Mouse (Mus musculus): Measurements from ENCODE around the gene Olfr1441.
A peak's percentile ranks its signal among the peaks of the same experiment; 100 is the strongest.

The Olfr1441 gene

DNA sequence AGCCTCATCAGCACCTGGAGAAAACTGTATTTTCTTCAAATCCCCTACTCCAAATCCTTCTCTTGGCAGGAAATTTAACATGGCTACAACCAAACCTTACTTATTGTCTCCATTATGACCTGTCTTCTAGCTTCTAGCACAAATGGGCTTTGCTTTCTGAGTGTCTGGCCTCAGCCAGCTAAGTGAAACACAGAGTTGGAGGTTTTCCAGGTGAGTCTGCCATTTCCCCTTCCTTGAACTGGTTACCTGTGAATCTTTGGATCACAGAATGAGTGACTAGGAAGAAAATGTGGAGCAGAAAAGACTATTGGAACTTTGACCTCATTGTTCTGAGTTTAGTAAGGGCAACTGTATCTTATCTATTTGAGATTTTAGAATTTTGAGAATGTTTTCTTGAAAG is at the start of gene Olfr1441:
Gene Olfr1441 (plus strand): TSS at position 73 of the 400 bp plus-strand sequence.
- no peak for DNase-seq

DNA sequence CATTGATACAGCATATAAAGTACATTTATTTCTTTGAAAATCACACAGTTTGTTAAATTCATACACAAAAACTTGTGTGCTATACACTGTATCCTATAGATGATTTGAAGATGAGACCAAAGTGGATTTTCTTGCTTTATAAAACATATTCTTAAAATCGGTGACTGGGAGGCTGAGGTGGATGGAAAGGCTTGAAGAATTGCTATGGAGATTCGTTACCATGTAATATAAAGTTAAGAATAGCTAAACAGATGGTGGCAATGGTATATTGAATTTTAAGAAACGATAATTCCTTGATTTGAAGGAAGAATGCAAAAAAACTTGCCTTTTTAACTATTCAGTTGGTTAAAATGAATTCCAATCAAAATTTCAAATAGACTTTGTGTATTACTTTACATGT is 44.2 kb upstream of the Olfr1441 start:
- DNase-seq = no peak

DNA sequence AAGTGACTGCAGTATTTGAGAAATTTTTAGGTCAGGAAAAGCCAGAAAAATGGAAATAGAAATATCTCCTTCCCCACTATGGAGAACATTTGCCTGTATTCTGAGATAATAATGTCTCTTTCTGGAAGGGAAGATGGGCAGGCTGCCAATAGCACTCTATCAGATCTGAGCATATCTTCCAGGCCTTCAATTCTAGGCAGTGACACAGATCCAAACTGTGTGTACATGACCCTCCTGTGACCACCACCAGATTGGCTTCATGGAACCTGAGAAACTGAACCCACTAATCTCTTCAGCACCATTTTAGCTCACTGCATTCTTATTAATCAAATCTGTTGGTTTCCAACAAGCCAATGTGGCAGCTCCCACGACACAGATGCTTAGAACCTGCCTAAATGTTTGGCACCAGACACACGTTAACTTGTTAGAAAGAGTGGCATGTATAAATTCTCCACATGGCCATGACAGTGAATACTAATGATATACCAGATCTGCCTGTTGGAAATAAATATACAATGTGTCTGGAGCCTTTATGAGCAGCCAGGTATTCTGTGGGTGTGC is 42.7 kb upstream of the Olfr1441 start:
- DNase-seq = peak; percentile 5

DNA sequence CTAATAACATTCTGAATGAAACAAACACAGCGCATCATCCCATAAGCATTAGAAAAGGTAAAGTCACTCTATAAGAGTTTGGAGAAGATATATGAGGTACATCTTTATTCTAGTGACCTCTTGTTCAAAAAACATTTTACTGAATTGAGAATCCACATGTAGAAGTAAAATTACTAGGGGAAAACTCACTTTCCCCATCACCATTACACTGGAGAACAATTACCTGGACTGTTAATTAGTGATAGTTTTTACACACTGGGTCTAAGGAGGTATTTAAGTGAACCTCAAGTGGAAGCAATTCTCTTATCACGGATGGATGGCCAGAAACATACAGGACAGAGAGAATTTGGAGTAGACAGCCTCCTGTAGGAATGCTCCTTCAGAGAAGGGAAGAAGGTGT is 30.3 kb upstream of the Olfr1441 start, which contains the start of gene Olfr1440:
Gene Olfr1440 (plus strand): TSS at position 301 of the 400 bp plus-strand sequence.
- DNase-seq = no peak

- no peak for DNase-seq
Measured at GRCm38 (mm10) chr19:12413737-12414136, 3.5 kb upstream of the Olfr1441 start.

DNA sequence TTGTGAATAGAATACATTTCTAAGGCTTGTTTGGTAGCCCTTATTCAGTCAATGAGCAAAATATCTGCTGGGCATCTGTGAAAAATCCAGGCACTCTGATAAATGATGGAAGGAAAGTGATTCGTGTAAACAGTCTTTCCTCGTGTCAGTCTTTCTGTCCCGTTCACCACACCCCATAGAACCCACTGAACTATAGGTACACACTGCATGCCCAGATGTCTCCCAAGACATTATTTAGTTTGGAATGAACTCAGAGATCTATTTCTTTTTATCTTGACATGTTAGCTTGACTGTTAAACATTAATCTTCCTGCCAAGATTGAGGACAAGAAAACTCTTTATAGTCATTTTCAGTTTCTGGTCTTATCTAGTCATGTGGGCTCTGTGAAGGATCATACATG is 1.1 kb downstream of the Olfr1441 start:
- no peak for DNase-seq

DNA sequence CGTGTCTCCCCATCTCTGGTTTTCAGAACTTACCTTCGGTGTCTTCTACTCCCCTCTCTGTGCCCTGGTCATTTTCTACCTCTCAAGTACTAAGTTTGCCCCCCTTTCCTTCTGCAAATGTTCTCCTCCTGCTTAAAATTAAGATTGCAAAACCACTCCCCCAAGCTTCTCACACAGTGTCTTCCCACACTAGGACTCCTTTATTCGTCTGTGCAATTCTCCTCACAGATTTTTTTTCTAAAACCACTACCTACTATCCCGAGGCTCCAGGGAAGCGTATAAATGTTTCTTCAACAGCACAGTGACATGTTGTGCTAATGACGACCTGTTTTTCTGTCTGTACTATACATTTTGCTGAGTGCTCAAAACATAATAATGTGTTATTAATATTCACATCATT is 3.3 kb downstream of the Olfr1441 start:
- no peak for DNase-seq

DNA sequence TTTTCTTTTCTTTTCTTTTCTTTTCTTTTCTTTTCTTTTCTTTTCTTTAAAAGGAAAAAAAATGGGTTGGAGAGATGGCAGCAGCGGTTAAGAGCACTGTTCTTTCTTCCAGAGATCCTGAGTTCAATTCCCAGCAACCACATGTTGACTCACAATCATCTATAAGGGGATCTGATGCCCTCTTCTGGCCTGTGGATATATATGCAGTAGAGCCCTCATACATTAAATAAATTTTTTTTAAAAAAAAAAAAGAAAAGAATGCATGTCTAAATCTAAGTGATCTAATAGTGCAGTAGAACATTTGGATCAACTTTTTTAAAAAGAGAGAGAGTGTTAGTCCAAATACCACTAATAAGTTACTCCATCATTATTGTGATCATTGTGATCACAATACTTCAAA is 4.4 kb downstream of the Olfr1441 start:
- DNase-seq = no peak

GRCm38 (mm10) chr19:12427101-12427500 is 9.9 kb downstream of the Olfr1441 start:
- DNase-seq = no peak

- no peak for DNase-seq
Measured at GRCm38 (mm10) chr19:12427605-12428004, 10.4 kb downstream of the Olfr1441 start, which contains the start of gene Pfpl. Gene Pfpl (plus strand): TSS chr19:12427905.

- DNase-seq = peak; percentile 51
Measured at GRCm38 (mm10) chr19:12433033-12433432, 15.8 kb downstream of the Olfr1441 start.

- no peak for DNase-seq
Measured at GRCm38 (mm10) chr19:12435011-12435416, 17.8 kb downstream of the Olfr1441 start.

DNA sequence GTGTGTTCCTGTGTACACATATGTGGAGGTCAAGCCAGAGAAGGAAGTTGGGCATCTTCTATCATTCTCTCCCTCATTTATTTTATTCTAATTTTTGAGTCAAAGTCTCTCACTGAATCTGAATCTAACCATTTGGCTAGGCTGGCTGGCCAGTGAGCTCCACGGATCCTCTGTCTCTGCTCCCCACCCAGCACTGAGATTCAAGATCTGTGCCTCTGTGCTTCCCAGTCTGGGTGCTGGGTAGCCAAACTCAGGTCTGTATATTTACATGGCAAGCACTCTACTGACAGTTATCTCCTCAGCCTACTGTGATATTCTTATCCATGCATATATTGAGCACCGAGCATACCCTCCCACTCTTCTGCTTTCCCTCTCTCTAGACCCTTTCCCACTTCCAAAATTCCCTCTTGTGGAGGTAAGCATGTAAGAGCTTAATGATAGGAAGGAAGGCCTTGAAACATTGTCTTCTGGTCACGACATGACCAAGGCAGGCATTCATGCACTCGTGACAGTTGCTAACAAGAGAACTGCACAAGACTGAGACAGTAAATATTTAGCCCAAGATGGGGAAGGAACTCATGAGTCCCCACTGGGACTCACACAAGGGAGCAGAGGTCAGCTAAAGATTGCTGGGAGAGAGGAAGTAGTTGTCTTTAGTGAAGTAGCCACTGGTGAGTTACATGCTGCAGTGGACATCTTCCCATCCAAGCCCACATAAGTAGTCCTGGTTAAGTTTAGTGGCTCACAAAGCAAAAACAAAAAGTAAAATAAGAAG is 18.7 kb downstream of the Olfr1441 start:
- DNase-seq = no peak

DNA sequence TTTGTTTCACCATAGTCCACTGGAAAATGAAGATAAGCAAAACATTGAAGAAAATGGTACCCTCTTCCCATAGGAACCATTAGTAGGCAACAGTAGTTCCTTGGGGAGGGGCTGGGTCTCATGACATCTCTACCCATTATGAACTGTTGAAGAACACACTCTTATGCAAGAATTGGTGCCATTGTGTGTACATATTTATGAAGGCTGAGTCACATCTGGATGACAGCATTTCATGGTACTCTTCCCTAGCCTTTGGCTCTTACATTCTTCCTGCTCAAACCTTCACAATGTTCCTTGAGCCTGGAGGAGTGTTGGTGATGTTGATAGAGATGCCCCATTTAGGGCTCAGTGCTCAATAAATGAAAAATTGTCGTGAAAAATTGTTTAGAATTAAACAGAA is 22.3 kb downstream of the Olfr1441 start:
- DNase-seq = no peak

- no peak for DNase-seq
Measured at GRCm38 (mm10) chr19:12440103-12440725, 23.0 kb downstream of the Olfr1441 start.

- DNase-seq = no peak
Measured at GRCm38 (mm10) chr19:12442560-12442959, 25.3 kb downstream of the Olfr1441 start.

DNA sequence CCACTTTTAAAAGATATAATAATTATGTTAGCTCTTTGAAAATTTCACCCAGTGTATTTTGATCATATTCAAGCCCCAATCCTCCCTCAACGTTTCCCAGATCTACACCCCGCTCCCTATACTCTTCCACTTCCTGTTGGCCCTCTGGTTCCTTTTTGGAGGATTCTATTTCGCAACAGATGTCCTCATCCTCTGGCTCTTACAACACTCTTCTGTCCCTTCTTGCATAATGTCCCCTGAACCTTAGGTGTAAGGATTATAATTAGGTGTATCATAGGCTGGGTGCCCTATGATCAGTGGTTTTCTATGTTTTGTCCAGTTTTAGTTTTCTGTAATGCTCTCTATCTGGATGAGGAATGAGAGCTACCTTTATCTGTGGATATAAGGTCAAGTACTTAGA is 27.8 kb downstream of the Olfr1441 start:
- DNase-seq = no peak

- no peak for DNase-seq
Measured at GRCm38 (mm10) chr19:12457401-12458066, 40.3 kb downstream of the Olfr1441 start.

DNA sequence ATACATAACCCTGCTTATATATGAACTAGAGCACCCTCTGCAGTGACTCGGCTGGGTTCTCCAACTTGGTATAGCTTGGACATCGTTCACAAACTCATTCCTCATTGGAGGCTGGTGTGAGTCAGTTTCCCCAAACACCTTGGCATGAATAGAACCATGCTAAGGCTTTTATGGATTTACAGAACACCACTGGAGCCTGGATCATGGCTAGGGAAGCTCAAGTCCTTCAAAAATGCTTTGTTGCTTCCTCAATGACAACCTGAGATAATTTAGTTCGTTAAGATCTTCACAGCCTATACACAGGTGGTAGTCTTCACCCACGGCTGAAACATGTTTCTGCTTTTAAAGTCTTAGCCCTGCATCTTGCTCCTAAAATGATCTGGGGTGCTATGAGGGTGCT is 42.3 kb downstream of the Olfr1441 start:
- DNase-seq = no peak

GRCm38 (mm10) chr19:12460282-12461249 is 43.3 kb downstream of the Olfr1441 start, which contains the start of gene Mpeg1:
Gene Mpeg1 (plus strand): TSS chr19:12460779.
- DNase-seq = no peak

GRCm38 (mm10) chr19:12462851-12463721 is 45.9 kb downstream of the Olfr1441 start:
- no peak for DNase-seq

Data from kidney, postnatal 10 days (tissue).